Mouse (Mus musculus): Measurements from ENCODE around the gene Myct1.

Gene Myct1

GRCm38 (mm10) chr10:5593464-5593863 is at the start of gene Myct1:
Gene Myct1, plus strand, starts transcription at chr10:5593775.
- no peak for DNase-seq

GRCm38 (mm10) chr10:5546428-5546827 is 47.1 kb upstream of the Myct1 start:
- no peak for DNase-seq

GRCm38 (mm10) chr10:5547769-5548168 is 45.8 kb upstream of the Myct1 start:
- no peak for DNase-seq

- no peak for DNase-seq
Measured at GRCm38 (mm10) chr10:5548651-5549050, 44.9 kb upstream of the Myct1 start.

- DNase-seq = peak; percentile 70
Measured at GRCm38 (mm10) chr10:5549871-5550167, 43.8 kb upstream of the Myct1 start.

GRCm38 (mm10) chr10:5550168-5551021 is 43.2 kb upstream of the Myct1 start:
- DNase-seq = peak; percentile 76

- no peak for DNase-seq
Measured at GRCm38 (mm10) chr10:5551382-5551781, 42.2 kb upstream of the Myct1 start, which contains the start of gene Syne1. Gene Syne1, minus strand, starts transcription at chr10:5551482.

- peak; percentile 15 for DNase-seq
Measured at GRCm38 (mm10) chr10:5554941-5555340, 38.6 kb upstream of the Myct1 start.

GRCm38 (mm10) chr10:5558808-5559207 is 34.8 kb upstream of the Myct1 start:
- no peak for DNase-seq

- no peak for DNase-seq
Measured at GRCm38 (mm10) chr10:5560526-5560925, 33.0 kb upstream of the Myct1 start.

GRCm38 (mm10) chr10:5561706-5562105 is 31.9 kb upstream of the Myct1 start:
- no peak for DNase-seq

GRCm38 (mm10) chr10:5568991-5569390 is 24.6 kb upstream of the Myct1 start:
- no peak for DNase-seq

GRCm38 (mm10) chr10:5570059-5570458 is 23.5 kb upstream of the Myct1 start:
- DNase-seq = no peak

- no peak for DNase-seq
Measured at GRCm38 (mm10) chr10:5571332-5571731, 22.2 kb upstream of the Myct1 start.

- no peak for DNase-seq
Measured at GRCm38 (mm10) chr10:5573328-5573727, 20.2 kb upstream of the Myct1 start.

- DNase-seq = no peak
Measured at GRCm38 (mm10) chr10:5591061-5591460, 2.5 kb upstream of the Myct1 start.

- DNase-seq = no peak
Measured at GRCm38 (mm10) chr10:5591996-5592395, 1.6 kb upstream of the Myct1 start.

GRCm38 (mm10) chr10:5594457-5594856 is 882 bp downstream of the Myct1 start:
- no peak for DNase-seq

GRCm38 (mm10) chr10:5596559-5596958 is 3.0 kb downstream of the Myct1 start:
- no peak for DNase-seq

- peak; percentile 36 for DNase-seq
Measured at GRCm38 (mm10) chr10:5600123-5600522, 6.5 kb downstream of the Myct1 start.

GRCm38 (mm10) chr10:5603512-5603911 is 9.9 kb downstream of the Myct1 start:
- no peak for DNase-seq

GRCm38 (mm10) chr10:5604371-5604770 is 10.8 kb downstream of the Myct1 start:
- no peak for DNase-seq

GRCm38 (mm10) chr10:5608874-5609273 is 15.3 kb downstream of the Myct1 start:
- DNase-seq = no peak

- DNase-seq = no peak
Measured at GRCm38 (mm10) chr10:5615186-5616040, 21.8 kb downstream of the Myct1 start.

Data from right cerebral cortex, postnatal 25 days (tissue).